Mouse (Mus musculus) liver, embryonic 14.5 days (tissue): Measurements from ENCODE around the gene Ccdc148. TPM values are rescaled to one million over a fixed set of nuclear protein-coding genes. Genes with fewer than 3 reads are reported as not detected.

ENCODE experiments used
- ATAC-seq: fragments of 200-750 bp; cut with Nextera tagmentation; 2 replicates; pipeline ENCODE4 v1.8.0; 2017; ENCODE audit warnings: moderate number of reproducible peaks, mild to moderate bottlenecking, moderate library complexity; ENCODE audit not compliant: insufficient read depth
- DNase-seq, 3 experiments: peaks; one replicate each; pipeline ENCODE4 v3.0.0-alpha.2; 2012 to 2013; ENCODE audit warnings: low read depth in 3 of 3, low spot score in 3 of 3
- H3K27ac ChIP-seq: fragments of 300-500 bp; sonication (generic); 2 replicates; pipeline ENCODE4 v1.5.1; 2014; ENCODE audit warnings: moderate library complexity, mild to moderate bottlenecking, control low read depth, inconsistent platforms
- H3K27me3 ChIP-seq: fragments of 300-500 bp; sonication (generic); 2 replicates; pipeline ENCODE4 v1.6.1; 2014; ENCODE audit warnings: mild to moderate bottlenecking, low read length, moderate library complexity; ENCODE audit not compliant: control insufficient read depth, insufficient read depth
- H3K36me3 ChIP-seq: fragments of 300-500 bp; sonication (generic); replicated peaks from 2 replicates; pipeline ENCODE4 v1.6.1; 2014; ENCODE audit warnings: low read depth; ENCODE audit not compliant: control insufficient read depth, insufficient read depth
- H3K4me1 ChIP-seq, 2 experiments: fragments of 200-500 bp in 1 of 2; fragments of 300-500 bp in 1 of 2; sonication (generic) in 1 of 2; replicated peaks; 2 replicates each; pipeline ENCODE4 v1.6.1; 2012 to 2014; ENCODE audit warnings: antibody characterized with exemption in 1 of 2, inconsistent platforms in 1 of 2, low read length in 1 of 2; ENCODE audit not compliant: control insufficient read depth in 2 of 2, insufficient read depth in 2 of 2
- H3K4me2 ChIP-seq: fragments of 300-500 bp; sonication (generic); 2 replicates; pipeline ENCODE4 v1.6.1; 2014; ENCODE audit warnings: low read depth, mild to moderate bottlenecking, control low read depth, moderate library complexity
- H3K4me3 ChIP-seq, 2 experiments: fragments of 200-500 bp in 1 of 2; fragments of 300-500 bp in 1 of 2; sonication (generic) in 1 of 2; 2 replicates each; pipeline ENCODE4 v1.5.1; 2012 to 2014; ENCODE audit warnings: low read depth in 2 of 2, low read length in 2 of 2, mild to moderate bottlenecking in 2 of 2, control low read depth in 1 of 2, inconsistent platforms in 1 of 2, moderate library complexity in 1 of 2; ENCODE audit not compliant: insufficient read depth in 1 of 2
- H3K9ac ChIP-seq: fragments of 300-500 bp; sonication (generic); replicated peaks from 2 replicates; pipeline ENCODE4 v1.6.1; 2014; ENCODE audit warnings: mild to moderate bottlenecking, control low read depth, moderate library complexity
- H3K9me3 ChIP-seq: fragments of 300-500 bp; sonication (generic); 2 replicates; pipeline ENCODE4 v1.6.1; 2016; ENCODE audit warnings: low read length, mixed read lengths; ENCODE audit not compliant: control insufficient read depth
- CTCF ChIP-seq: IDR thresholded peaks from 2 replicates; pipeline ENCODE4 v1.5.1; 2016; ENCODE audit warnings: antibody characterized with exemption, low read depth, control low read depth
- EP300 ChIP-seq: IDR thresholded peaks from 2 replicates; pipeline ENCODE4 v1.6.1; 2016; ENCODE audit warnings: antibody characterized with exemption, low read depth
- WGBS: fragments of 180-500 bp; shearing (Covaris S2); extraction: QIAGEN DNeasy Blood & Tissue Kit; methylation state at CpG from one replicate; pipeline ENCODE4 v1.1.7; 2014; ENCODE audit not compliant: insufficient replicate concordance; 5-methylcytosine and 5-hydroxymethylcytosine counted together
- polyA plus RNA-seq, 2 experiments: library from polyadenylated mRNA; depleted of rRNA in 1 of 2; stranded (reverse) in 1 of 2; unstranded in 1 of 2; fragments of >200 nt; fragmentation: Nextera tagmentation in 1 of 2; extraction: Ambion mirVana in 1 of 2; gene quantifications; 2 replicates each; pipeline versions ENCODE4 v1.2.1 to v1.2.3; 2012 to 2014

Ccdc148 gene
- polyA plus RNA-seq, 2 experiments, result 0.20 to 0.26 TPM

DNA sequence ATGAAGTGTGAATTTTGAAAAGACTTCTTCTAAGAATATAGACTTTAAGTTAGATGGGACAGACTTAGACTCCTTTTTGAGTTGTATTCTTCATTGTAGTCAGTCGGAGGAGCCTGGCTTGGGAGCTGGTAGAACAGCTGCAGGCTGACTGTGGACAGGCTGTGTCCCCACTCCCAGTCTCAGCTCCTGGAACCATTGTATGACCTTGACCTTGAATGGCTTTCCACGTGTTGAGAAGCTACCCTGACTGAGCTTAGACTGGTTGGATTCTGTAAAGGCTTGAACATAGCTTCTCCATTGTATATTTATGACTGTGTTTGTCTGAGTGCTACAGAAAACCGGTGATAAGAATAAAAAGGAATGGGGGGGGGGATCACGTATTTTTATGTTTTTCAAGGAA lies 36.7 kb upstream of the Ccdc148 start:
- Histone ChIP-seq H3K27me3 (no peaks in the 10 kb centered on the region), H3K27ac (no peak overlapping the region), H3K36me3 (no peaks in the 10 kb centered on the region), H3K4me1 (no peaks in the 10 kb centered on the region), H3K9ac (no peak overlapping the region), H3K4me3 (no peak overlapping the region), H3K9me3 (no peaks in the 10 kb centered on the region), H3K4me2 (no peak overlapping the region)
- TF ChIP-seq CTCF (no peak), EP300 (no peak)
- ATAC-seq (no peak), DNase-seq (no peak)
- 53% methylated on average over 4 of the region's 4 CpGs for WGBS

- WGBS, result 62% methylated on average over 5 of the region's 5 CpGs
- no peak overlapping the region for H3K27ac ChIP-seq
- no peak for TF ChIP-seq CTCF
- no peak for TF ChIP-seq EP300
- no peak overlapping the region for H3K9ac ChIP-seq
- H3K4me1 ChIP-seq, result no peaks in the 10 kb centered on the region
- H3K4me3 ChIP-seq, result no peak overlapping the region
- H3K36me3 ChIP-seq, result no peaks in the 10 kb centered on the region
- ATAC-seq (no peak), DNase-seq (no peak)
- H3K27me3 ChIP-seq, result no peaks in the 10 kb centered on the region
- no peak overlapping the region for H3K4me2 ChIP-seq
- H3K9me3 ChIP-seq, result no peaks in the 10 kb centered on the region
Measured at GRCm38 (mm10) chr2:59193117-59193516, 32.6 kb upstream of the Ccdc148 start.

DNA sequence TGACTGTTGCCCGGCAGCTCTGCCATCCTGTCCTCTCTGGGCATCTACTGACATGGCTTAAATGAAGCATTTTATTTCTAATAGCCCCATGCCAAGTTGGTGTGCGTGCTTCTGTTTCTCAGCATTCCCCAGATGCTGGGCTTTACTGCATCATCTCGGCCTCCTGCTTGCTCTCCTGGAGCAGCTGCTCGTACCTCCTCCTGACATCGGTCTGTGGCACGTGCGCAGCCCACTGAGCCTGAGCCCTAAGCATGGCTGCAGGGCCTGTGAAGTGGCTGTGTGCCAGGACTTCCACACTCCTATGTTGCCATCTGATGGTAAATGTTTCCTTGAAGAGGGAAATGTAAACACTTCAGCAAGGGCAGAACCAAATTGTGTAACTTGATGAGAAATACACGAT lies 31.0 kb upstream of the Ccdc148 start:
- ATAC-seq (no peak), DNase-seq (no peak)
- Histone ChIP-seq H3K4me3 (no peak overlapping the region), H3K27me3 (no peaks in the 10 kb centered on the region), H3K9ac (no peak overlapping the region), H3K4me2 (no peak overlapping the region), H3K9me3 (no peaks in the 10 kb centered on the region), H3K4me1 (no peaks in the 10 kb centered on the region), H3K36me3 (no peaks in the 10 kb centered on the region), H3K27ac (no peak overlapping the region)
- TF ChIP-seq EP300 (no peak), CTCF (no peak)
- 80% methylated on average over 8 of the region's 8 CpGs for WGBS

- H3K9me3 ChIP-seq, result no peaks in the 10 kb centered on the region
- no peak overlapping the region for H3K9ac ChIP-seq
- H3K27ac ChIP-seq, result no peak overlapping the region
- no peak overlapping the region for H3K4me3 ChIP-seq
- WGBS, result 71% methylated on average over 10 of the region's 10 CpGs
- no peak for DNase-seq
- TF ChIP-seq EP300 (no peak), CTCF (no peak)
- no peak overlapping the region for H3K4me2 ChIP-seq
- H3K4me1 ChIP-seq, result no peaks in the 10 kb centered on the region
- H3K36me3 ChIP-seq, result no peaks in the 10 kb centered on the region
- no peaks in the 10 kb centered on the region for H3K27me3 ChIP-seq
- ATAC-seq, result no peak
Measured at GRCm38 (mm10) chr2:59190186-59190585, 29.7 kb upstream of the Ccdc148 start.

GRCm38 (mm10) chr2:59189661-59190185 lies 29.2 kb upstream of the Ccdc148 start:
- H3K4me3 ChIP-seq, result no peak overlapping the region
- no peak for ATAC-seq
- no peaks in the 10 kb centered on the region for H3K36me3 ChIP-seq
- H3K9me3 ChIP-seq, result no peaks in the 10 kb centered on the region
- no peak for DNase-seq
- no peak for TF ChIP-seq CTCF
- no peak for TF ChIP-seq EP300
- H3K4me2 ChIP-seq, result no peak overlapping the region
- H3K27me3 ChIP-seq, result no peaks in the 10 kb centered on the region
- H3K4me1 ChIP-seq, result no peaks in the 10 kb centered on the region
- WGBS, result 76% methylated on average over 5 of the region's 5 CpGs
- H3K27ac ChIP-seq, result no peak overlapping the region
- H3K9ac ChIP-seq, result no peak overlapping the region
